Mouse (Mus musculus) neural tube, embryonic 12.5 days (tissue): ENCODE data around the gene Sppl2b. TPM values are rescaled to one million over a fixed set of nuclear protein-coding genes. Genes with fewer than 3 reads are reported as not detected.
"Not testable (repeated sequence)": the region's sequence is repeated elsewhere in the genome, so short reads cannot be mapped to it uniquely, and the experiment has no call there.

Experiments used
- ATAC-seq: fragments of 200-750 bp; cut with Nextera tagmentation; 2 replicates; pipeline ENCODE4 v1.8.0; 2017; ENCODE audit warnings: low read depth, mild to moderate bottlenecking, moderate TSS enrichment, moderate library complexity; ENCODE audit not compliant: low FRiP score
- H3K27ac ChIP-seq: fragments of 300-500 bp; sonication (generic); 2 replicates; pipeline ENCODE4 v1.5.1; 2016
- H3K27me3 ChIP-seq: fragments of 300-500 bp; sonication (generic); replicated peaks from 2 replicates; pipeline ENCODE4 v1.6.1; 2016; ENCODE audit warnings: mild to moderate bottlenecking
- H3K36me3 ChIP-seq: fragments of 300-500 bp; sonication (generic); 2 replicates; pipeline ENCODE4 v1.6.1; 2016; ENCODE audit warnings: mild to moderate bottlenecking
- H3K4me1 ChIP-seq: fragments of 300-500 bp; sonication (generic); 2 replicates; pipeline ENCODE4 v1.6.1; 2016
- H3K4me2 ChIP-seq: fragments of 300-500 bp; sonication (generic); replicated peaks from 2 replicates; pipeline ENCODE4 v1.6.1; 2016; ENCODE audit warnings: mild to moderate bottlenecking
- H3K4me3 ChIP-seq: fragments of 300-500 bp; sonication (generic); 2 replicates; pipeline ENCODE4 v1.5.1; 2016
- H3K9ac ChIP-seq: fragments of 300-500 bp; sonication (generic); 2 replicates; pipeline ENCODE4 v1.6.1; 2016; ENCODE audit warnings: mild to moderate bottlenecking
- H3K9me3 ChIP-seq: fragments of 300-500 bp; sonication (generic); 2 replicates; pipeline ENCODE4 v1.6.1; 2016; ENCODE audit warnings: mild to moderate bottlenecking
- WGBS: fragments of 180-500 bp; shearing (Covaris S2); methylation state at CpG from one replicate; pipeline ENCODE4 v1.1.7; 2016; 5-methylcytosine and 5-hydroxymethylcytosine counted together
- polyA plus RNA-seq: library from polyadenylated mRNA; unstranded; fragments of >200 nt; fragmentation: Nextera tagmentation; extraction: Ambion mirVana; gene quantifications from 2 replicates; pipeline ENCODE4 v1.2.1, GENCODE M21; 2016

Gene Sppl2b
- polyA plus RNA-seq, 1 experiment from 2014 or later = 51.2 TPM

DNA sequence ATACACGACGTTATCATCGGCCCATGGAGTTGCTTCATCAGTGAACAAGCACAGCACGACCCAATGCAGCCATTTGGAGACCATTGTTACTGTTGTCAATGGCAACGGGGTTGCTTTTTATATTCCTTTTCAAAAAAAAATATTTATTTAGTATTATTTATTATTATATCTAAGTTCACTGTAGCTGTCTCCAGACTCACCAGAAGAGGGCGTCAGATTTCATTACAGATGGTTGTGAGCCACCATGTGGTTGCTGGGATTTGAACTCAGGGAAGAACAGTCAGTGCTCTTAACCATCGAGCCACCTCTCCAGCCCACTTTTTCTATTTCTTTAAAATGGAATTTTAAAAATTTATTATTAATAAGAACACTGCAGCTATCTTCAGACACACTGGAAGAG lies 40.3 kb upstream of the Sppl2b start:
- Histone ChIP-seq H3K4me3 (no peak overlapping the region), H3K27me3 (peaks cover 9% of the 10 kb centered on the region), H3K4me2 (no peak overlapping the region), H3K9me3 (no peaks in the 10 kb centered on the region), H3K4me1 (peaks cover 7% of the 10 kb centered on the region), H3K9ac (no peak overlapping the region), H3K36me3 (no peaks in the 10 kb centered on the region), H3K27ac (no peak overlapping the region)
- WGBS = 66% methylated on average over 7 of the region's 7 CpGs
- ATAC-seq = no peak

DNA sequence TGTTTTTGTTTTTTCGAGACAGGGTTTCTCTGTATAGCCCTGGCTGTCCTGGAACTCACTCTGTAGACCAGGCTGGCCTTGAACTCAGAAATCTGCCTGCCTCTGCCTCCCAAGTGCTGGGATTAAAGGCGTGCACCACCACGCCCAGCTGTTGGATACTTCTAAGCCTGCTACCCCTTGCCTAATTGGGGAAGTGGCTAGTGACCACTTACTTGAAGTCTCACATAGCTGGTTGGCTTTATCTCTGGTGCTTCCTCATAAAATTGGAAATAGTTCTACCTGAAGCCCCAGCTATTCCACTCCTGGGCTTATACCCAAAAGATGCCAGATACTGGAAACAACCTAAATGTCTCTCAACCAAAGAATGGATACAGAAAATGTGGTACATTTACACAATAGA lies 38.8 kb upstream of the Sppl2b start:
- WGBS = 80% methylated on average over 3 of the region's 3 CpGs
- not testable (repeated sequence) for H3K27me3 ChIP-seq, H3K4me2 ChIP-seq, H3K27ac ChIP-seq, H3K9me3 ChIP-seq, H3K4me1 ChIP-seq, ATAC-seq, H3K4me3 ChIP-seq, H3K36me3 ChIP-seq, H3K9ac ChIP-seq

- no peaks in the 10 kb centered on the region for H3K27me3 ChIP-seq
- WGBS = 71% methylated on average over 2 of the region's 2 CpGs
- no peak overlapping the region for H3K27ac ChIP-seq
- H3K36me3 ChIP-seq = no peaks in the 10 kb centered on the region
- no peaks in the 10 kb centered on the region for H3K4me1 ChIP-seq
- H3K4me2 ChIP-seq = no peak overlapping the region
- no peak for ATAC-seq
- H3K9me3 ChIP-seq = no peaks in the 10 kb centered on the region
- no peak overlapping the region for H3K4me3 ChIP-seq
- no peak overlapping the region for H3K9ac ChIP-seq
Observed at GRCm38 (mm10) chr10:80817164-80817563, 37.9 kb upstream of the Sppl2b start.

DNA sequence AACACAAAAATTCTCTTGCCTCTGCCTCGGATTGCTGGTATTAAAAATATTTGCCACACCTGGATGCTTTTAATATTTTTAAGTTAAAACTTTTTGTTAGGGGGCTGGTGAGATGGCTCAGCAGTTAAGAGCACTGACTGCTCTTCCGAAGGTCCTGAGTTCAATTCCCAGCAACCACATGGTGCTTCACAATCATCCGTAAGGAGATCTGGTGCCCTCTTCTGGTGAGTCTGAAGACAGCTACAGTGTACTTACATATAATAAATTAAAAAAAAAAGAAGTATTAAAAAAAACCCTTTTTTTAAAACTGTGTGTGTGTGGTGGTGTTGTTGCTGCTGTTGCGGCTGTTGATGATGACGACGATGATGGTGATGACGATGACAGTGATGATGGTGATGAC lies 37.1 kb upstream of the Sppl2b start:
- H3K27ac ChIP-seq, H3K27me3 ChIP-seq, H3K9me3 ChIP-seq, H3K36me3 ChIP-seq, H3K9ac ChIP-seq, H3K4me1 ChIP-seq, H3K4me2 ChIP-seq, H3K4me3 ChIP-seq, ATAC-seq: not testable (repeated sequence)
- WGBS = 85% methylated on average over 7 of the region's 7 CpGs

DNA sequence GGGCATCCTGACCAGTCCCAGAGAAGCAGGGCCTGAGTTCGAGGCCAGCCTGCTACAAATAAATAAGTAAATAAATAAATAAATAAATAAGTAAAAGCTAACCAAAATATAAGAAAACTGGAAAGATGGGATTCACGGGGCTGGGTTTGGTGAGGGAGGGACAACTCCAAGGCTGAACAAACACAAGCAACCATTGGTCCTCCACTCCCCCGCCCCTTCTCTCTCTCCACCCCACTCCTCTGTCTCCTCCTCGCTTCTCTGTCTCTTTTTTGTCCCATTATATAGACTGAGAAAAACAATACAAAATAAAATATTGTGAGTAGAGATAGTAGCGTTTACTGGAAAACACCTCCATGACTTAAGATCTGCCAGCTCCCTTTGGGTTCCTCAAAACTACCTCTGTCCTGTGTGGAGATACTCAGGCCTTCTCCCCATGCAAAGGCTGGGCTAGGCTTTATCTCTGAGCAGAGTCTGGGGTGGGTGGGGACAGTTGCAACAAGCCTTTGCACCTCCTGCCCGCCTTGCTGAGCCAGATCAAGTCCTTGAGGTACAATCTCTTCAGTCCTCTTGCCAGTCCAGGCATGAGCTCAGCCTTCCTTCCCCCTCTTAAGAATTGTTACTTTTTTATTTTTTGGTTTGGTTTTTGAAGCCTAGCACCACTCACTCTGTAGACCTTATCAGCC lies 36.3 kb upstream of the Sppl2b start:
- WGBS = 62% methylated on average over 6 of the region's 6 CpGs
- Histone ChIP-seq H3K9me3 (no peaks in the 10 kb centered on the region), H3K36me3 (no peaks in the 10 kb centered on the region)

GRCm38 (mm10) chr10:80819406-80819805 lies 35.7 kb upstream of the Sppl2b start:
- H3K27ac ChIP-seq = no peak overlapping the region
- H3K9me3 ChIP-seq = no peaks in the 10 kb centered on the region
- no peak overlapping the region for H3K4me2 ChIP-seq
- no peak for ATAC-seq
- H3K4me1 ChIP-seq = no peaks in the 10 kb centered on the region
- no peak overlapping the region for H3K4me3 ChIP-seq
- no peak overlapping the region for H3K9ac ChIP-seq
- 70% methylated on average over 3 of the region's 3 CpGs for WGBS
- H3K27me3 ChIP-seq = no peaks in the 10 kb centered on the region
- H3K36me3 ChIP-seq = no peaks in the 10 kb centered on the region

More for the DNA sequence above, 36.3 kb upstream of the Sppl2b start:
- no peak overlapping the region for H3K4me2 ChIP-seq
- no peak for ATAC-seq
- H3K27ac ChIP-seq = no peak overlapping the region
- H3K4me3 ChIP-seq = no peak overlapping the region
- H3K4me1 ChIP-seq = no peaks in the 10 kb centered on the region
- H3K9ac ChIP-seq = no peak overlapping the region
- H3K27me3 ChIP-seq = no peaks in the 10 kb centered on the region

GRCm38 (mm10) chr10:80821991-80822390 lies 33.1 kb upstream of the Sppl2b start:
- no peak overlapping the region for H3K4me3 ChIP-seq

GRCm38 (mm10) chr10:80822528-80822927 lies 32.5 kb upstream of the Sppl2b start:
- H3K9me3 ChIP-seq = no peaks in the 10 kb centered on the region
- no peak for ATAC-seq
- H3K36me3 ChIP-seq = no peaks in the 10 kb centered on the region
- no peaks in the 10 kb centered on the region for H3K27me3 ChIP-seq
- no peak overlapping the region for H3K27ac ChIP-seq
- no peak overlapping the region for H3K4me3 ChIP-seq
- H3K4me1 ChIP-seq = peaks cover 2% of the 10 kb centered on the region
- no peak overlapping the region for H3K9ac ChIP-seq
- WGBS = 92% methylated on average over 5 of the region's 5 CpGs
- no peak overlapping the region for H3K4me2 ChIP-seq

More at GRCm38 (mm10) chr10:80821991-80822390, 33.1 kb upstream of the Sppl2b start:
- no peak for ATAC-seq
- H3K27me3 ChIP-seq = no peaks in the 10 kb centered on the region
- no peaks in the 10 kb centered on the region for H3K9me3 ChIP-seq
- H3K36me3 ChIP-seq = no peaks in the 10 kb centered on the region
- WGBS = 46% methylated on average over 2 of the region's 2 CpGs
- H3K4me1 ChIP-seq = no peaks in the 10 kb centered on the region; the same call in 1 of the 2 replicates
- H3K27ac ChIP-seq = no peak overlapping the region
- no peak overlapping the region for H3K9ac ChIP-seq
- H3K4me2 ChIP-seq = no peak overlapping the region

- peaks cover 10% of the 10 kb centered on the region for H3K4me1 ChIP-seq
Observed at GRCm38 (mm10) chr10:80823316-80823715, 31.8 kb upstream of the Sppl2b start.

DNA sequence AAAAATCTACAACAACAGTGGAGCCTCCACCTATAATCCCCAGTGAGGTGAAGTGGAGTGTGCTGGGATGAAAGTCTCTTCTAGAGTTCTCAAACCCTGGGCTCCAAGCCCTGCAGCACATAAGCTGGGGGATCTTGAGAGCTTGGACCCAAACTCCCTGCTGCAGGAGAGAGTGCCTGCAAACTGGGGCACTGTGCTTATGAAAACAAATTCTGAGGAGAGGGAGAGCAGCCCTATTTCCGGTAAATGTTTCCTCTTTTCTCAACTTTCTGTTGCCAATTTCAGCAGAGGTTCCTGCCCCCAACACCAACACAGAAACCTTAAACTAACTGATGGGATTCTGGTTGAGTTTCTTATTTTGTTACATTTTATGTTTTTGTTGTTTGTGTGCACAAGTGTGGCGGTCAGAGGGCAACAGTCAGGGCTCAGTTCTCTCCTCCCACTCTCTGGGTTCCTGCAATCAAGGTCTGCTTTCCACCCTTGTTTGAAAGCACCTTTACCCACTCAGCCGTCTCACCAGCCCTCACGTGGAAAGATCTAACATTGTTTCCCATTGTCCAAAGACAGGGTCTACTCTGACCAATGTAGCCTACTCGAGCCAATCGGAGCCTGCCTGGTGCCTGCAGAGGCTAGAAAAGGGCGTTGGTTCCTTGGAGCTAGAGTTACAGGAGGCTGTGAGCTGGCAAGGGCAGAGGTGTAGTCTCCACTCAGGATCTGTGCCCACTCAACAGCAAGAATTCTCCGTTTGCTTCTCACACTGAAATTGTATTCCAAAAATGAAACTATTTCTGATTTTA lies 31.0 kb upstream of the Sppl2b start:
- peaks cover 4% of the 10 kb centered on the region for H3K36me3 ChIP-seq
- no peak for ATAC-seq
- H3K9me3 ChIP-seq = no peaks in the 10 kb centered on the region
- 71% methylated on average over 8 of the region's 8 CpGs for WGBS
- no peak overlapping the region for H3K27ac ChIP-seq
- H3K4me2 ChIP-seq = no peak overlapping the region
- H3K4me3 ChIP-seq = no peak overlapping the region
- no peak overlapping the region for H3K9ac ChIP-seq
- peaks cover 14% of the 10 kb centered on the region for H3K4me1 ChIP-seq
- H3K27me3 ChIP-seq = no peaks in the 10 kb centered on the region

More at GRCm38 (mm10) chr10:80823316-80823715, 31.8 kb upstream of the Sppl2b start:
- H3K9me3 ChIP-seq = no peaks in the 10 kb centered on the region
- WGBS = 94% methylated on average over 1 of the region's 1 CpGs
- no peak overlapping the region for H3K4me3 ChIP-seq
- no peak for ATAC-seq
- no peak overlapping the region for H3K4me2 ChIP-seq
- H3K36me3 ChIP-seq = peaks cover under 1% of the 10 kb centered on the region; the same call in 1 of the 2 replicates
- H3K9ac ChIP-seq = no peak overlapping the region
- H3K27me3 ChIP-seq = no peaks in the 10 kb centered on the region
- H3K27ac ChIP-seq = no peak overlapping the region

DNA sequence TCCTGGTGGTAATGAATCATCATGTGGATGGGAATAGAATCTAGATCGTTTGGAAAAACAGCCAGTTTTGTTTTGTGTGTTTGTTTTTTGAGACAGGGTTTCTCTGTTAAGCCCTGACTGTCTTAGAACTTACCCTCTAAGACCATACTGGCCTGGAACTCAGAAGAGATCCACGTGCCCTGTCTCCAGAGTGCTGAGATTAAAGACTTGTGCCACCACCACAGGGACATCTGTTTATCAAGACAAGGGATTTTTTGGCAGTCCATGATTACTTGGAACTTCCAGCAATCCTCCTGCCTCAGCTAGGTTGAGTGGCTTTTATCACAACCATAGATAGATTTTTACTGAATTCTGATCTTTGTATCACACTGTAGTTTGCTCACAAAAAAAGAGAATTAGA lies 30.2 kb upstream of the Sppl2b start:
- peaks cover 21% of the 10 kb centered on the region for H3K4me1 ChIP-seq
- H3K4me3 ChIP-seq = no peak overlapping the region
- no peaks in the 10 kb centered on the region for H3K27me3 ChIP-seq
- peaks cover 12% of the 10 kb centered on the region for H3K36me3 ChIP-seq
- 77% methylated on average over 2 of the region's 2 CpGs for WGBS
- no peaks in the 10 kb centered on the region for H3K9me3 ChIP-seq
- ATAC-seq = no peak
- H3K9ac ChIP-seq = no peak overlapping the region
- no peak overlapping the region for H3K27ac ChIP-seq
- no peak overlapping the region for H3K4me2 ChIP-seq

DNA sequence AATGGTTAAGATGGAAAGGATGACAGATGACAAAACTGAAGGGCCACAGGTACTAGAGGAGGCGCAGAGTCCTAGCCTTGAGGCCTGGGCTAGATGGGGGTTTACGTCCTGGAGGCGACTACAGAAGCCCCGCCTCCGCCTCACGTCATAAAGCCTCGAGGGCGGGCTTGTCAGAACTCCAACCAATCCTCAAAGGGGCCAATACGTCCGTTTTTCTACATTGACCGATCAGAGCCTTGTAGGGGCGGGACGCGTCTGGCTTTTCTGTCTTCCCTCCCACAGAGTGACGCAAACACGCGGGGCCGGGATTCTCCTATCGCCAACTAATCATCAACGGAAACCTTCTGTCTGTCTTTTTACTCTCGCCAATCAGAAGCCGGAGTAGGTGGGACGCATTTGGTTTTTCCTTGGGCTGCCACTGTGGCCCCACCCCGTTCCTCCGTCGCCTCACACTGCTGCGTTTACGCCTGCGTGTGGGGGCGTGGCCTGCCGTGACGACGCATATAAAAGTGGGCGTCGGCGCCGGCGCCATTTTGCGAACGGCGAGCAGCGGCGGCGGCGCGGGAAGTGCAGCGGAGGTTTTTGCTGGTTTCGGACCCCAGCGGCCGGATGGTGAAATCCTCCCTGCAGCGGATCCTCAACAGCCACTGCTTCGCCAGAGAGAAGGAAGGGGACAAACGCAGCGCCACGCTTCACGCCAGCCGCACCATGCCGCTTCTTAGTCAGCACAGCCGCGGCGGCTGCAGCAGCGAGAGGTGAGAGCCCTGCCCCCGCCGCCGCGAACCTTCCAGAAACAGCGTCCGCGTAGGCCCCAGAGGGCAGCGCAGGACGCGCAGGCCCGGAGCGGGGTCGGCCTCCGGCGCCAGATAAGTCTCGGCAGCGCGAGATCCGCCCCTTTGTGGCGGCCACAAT lies 28.7 kb upstream of the Sppl2b start, which contains the start of gene Oaz1:
Gene Oaz1 (plus strand): TSS at position 506 of the 912 bp plus-strand sequence.
- under 1% methylated on average over 80 of the region's 82 CpGs for WGBS
- ATAC-seq = peak; percentile 97
- peak within 1 kb of the TSS; percentile 70 for H3K27ac ChIP-seq

More for the DNA sequence above, 28.7 kb upstream of the Sppl2b start, which contains the start of gene Oaz1:
- H3K9ac ChIP-seq = peak within 1 kb of the TSS; percentile 92
- H3K4me3 ChIP-seq = peak within 1 kb of the TSS; percentile 87
- H3K9me3 ChIP-seq = no peaks in the 10 kb centered on the region
- no peaks in the 10 kb centered on the region for H3K27me3 ChIP-seq
- H3K4me2 ChIP-seq = peak within 1 kb of the TSS; percentile 99
- peaks cover 22% of the 10 kb centered on the region for H3K36me3 ChIP-seq
- H3K4me1 ChIP-seq = peaks cover 35% of the 10 kb centered on the region
